Mouse (Mus musculus) splenic B cell, adult 2 months (primary cell): ENCODE measurements around the gene Zyx.

Experiments
- DNase-seq: peaks from one replicate; pipeline ENCODE4 v3.0.0-alpha.2; 2011; ENCODE audit warnings: low read depth, low spot score
- H3K27me3 ChIP-seq: 2 replicates; pipeline ENCODE4 v1.6.1; 2012; ENCODE audit warnings: mild to moderate bottlenecking, low read length, moderate library complexity, mixed read lengths; ENCODE audit not compliant: control insufficient read depth, poor library complexity, insufficient read depth, severe bottlenecking
- H3K36me3 ChIP-seq: 2 replicates; pipeline ENCODE4 v1.6.1; 2012; ENCODE audit warnings: mild to moderate bottlenecking, low read length, moderate library complexity, mixed read lengths; ENCODE audit not compliant: control insufficient read depth, poor library complexity, insufficient read depth, severe bottlenecking

Gene Zyx

DNA sequence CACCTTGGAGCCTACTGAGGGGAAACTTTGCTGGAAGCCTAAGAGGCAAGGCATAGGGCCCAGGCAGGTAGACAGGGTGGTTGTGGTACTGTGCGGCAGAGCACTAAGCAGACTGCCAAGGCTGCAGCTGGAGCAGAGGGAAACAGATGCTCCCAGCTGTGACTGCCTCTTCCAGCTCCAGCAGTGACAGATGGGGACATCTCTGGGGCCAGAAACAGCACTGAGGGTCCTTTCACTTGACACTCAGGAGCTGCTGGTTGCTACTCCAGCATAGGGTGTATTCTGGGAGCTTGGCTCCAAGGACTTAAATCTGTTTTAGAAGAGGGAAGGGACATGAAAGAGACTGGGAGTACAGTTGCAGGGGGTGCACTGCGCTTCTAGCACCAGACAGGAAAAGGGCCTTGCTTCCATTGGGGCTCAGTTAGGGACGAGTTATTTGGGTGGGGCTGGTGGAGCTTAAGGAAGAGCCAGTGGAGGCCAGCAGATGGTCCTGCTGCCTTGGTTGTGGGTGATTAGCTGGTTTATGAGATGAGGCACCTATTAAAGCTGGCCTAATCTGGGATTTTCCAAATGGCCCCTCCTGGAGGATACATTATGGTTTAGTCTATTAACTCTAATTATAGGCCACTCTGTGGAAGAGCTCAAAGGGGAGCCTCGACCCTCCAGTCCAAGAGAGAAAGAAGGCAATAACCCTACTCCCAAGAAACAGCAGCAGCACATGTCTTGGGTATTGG lies 21.4 kb downstream of the Zyx start:
- DNase-seq: no peak
- no peaks in the 10 kb centered on the region for H3K27me3 ChIP-seq
- no peaks in the 10 kb centered on the region for H3K36me3 ChIP-seq

DNA sequence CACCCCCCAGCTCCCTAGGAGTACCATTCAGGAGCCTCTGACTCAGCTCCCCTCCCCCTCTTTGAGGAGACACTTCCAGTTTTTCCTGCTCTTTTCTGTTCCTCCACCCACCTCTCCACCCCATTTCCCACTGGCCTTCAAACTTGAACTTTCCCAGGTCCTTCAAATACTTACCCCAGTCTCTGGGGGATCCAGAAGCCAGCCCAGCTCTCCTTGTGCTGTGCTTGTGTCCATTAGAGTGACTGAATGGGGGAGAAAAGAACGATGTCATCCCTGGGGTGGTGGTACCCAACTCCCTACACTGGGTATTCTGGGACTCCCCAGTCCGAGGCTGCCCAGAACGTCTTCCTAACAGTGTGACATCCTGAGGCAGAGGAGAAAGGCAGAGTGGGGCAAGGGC lies 22.6 kb downstream of the Zyx start:
- no peak for DNase-seq
- no peaks in the 10 kb centered on the region for H3K27me3 ChIP-seq
- no peaks in the 10 kb centered on the region for H3K36me3 ChIP-seq

DNA sequence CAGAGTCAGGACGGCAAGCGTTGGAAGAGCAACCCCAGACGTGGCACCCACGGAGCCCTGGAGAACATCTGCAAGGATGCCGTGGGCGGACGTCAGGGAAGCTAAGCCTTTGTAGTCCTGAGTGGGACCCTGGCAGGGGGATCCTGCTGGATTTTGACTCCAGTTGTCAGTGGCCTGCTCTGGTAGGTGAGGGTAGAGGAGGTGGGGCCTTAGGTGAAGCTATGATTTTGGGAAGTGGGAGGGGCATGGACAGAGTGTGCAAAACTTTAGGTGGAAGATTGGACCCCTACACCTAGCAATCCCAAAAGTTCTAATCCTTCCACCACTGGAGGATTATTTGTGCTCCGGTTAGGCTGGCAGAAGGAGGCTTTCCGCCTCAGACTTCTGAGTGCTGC lies 23.0 kb downstream of the Zyx start:
- Histone ChIP-seq H3K36me3 (no peaks in the 10 kb centered on the region), H3K27me3 (no peaks in the 10 kb centered on the region)
- DNase-seq: no peak

DNA sequence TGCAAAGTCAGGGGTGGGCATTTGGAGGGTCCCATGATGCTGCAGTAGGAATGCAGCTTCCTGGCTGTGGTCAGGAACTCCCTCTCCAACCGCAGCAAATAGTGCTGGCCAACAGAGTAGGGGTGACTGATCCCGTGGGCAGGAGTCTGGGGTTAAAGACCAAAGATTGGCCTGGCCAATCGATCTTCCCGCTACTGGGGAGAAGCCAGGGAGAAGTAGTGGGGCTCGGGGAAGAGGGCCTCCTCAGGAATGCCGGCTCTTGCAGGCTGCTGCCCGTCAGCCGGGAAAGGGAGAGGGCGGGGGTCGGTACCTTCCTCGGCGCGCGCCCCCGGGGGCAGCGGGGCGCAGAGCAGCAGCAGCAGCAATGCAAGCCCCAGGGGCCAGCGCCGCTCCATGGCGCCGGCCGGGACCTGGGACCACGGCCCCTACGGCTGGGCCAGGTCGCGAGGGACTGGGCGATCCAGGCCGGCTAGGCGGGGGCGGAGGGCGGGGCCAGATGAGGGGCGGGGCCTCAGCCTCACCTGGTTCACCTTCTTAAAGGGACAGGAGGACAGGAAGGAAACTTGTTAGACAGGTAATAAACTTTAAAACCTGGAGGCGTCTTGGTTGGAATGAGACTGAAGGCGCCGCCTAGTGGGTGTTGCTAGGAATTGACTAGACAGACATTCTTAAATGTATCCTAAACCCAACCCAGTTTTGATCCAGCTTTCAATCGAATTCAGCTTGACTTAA lies 23.6 kb downstream of the Zyx start, which contains the start of gene Epha1:
Gene Epha1, minus strand, starts transcription at position 453 of the 732 bp plus-strand sequence.
- Histone ChIP-seq H3K36me3 (no peaks in the 10 kb centered on the region), H3K27me3 (no peaks in the 10 kb centered on the region)
- DNase-seq: peak; percentile 73

DNA sequence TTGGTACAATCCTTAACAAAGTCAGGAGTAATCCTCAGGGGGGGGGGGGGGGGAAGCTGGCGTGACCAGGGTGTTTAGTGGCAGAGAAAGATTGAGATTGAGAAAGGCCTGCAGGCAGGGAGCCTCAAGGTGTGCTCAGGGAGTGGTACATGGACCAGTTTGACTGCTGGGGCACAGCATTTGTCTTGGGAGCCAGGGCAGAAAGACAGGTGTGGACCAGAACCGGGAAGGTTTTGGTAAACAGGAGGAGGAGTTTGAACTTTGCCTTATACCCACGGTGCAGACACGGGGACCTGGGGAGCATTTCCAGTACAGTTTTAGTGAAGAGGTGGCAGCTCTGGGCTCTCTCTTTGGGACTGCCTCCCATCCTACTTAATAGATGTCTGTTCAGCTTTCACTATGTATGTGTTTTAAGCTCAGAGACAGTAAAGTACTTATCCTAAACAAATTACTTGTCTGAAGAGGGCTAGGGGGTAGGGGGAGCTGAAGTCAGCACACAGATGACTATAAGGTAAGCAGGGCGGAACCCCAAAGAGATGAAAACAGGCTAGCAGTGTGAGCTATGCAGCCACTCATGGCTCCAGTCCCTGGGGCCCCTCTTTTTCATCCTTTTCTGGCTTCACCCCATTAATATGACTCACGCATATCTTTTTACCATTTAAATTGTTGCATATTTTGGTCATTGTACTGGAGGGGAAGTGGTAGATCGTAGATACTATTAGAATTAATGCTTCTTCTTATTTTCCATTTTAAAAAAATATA lies 24.4 kb downstream of the Zyx start:
- Histone ChIP-seq H3K36me3 (no peaks in the 10 kb centered on the region), H3K27me3 (no peaks in the 10 kb centered on the region)
- no peak for DNase-seq

DNA sequence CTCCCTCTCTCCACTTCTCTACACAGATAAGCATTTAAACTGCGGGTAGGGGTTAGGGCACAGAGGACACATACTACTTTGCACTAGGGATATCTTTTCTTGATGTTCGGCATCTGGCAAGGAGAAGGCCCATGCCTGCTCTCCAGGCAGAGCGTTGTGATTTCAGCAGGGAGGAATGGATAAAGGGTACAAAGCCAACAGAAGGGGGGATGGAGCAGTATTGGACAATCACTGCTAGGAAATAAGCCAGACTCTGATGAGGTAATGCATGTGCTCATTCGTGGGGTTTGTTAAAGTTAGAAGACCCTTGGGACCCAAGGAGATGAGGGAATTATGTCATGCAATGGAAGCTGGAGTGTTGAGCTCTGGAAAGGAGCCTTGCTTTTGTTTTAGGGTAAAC lies 25.3 kb downstream of the Zyx start:
- DNase-seq: no peak
- Histone ChIP-seq H3K36me3 (no peaks in the 10 kb centered on the region), H3K27me3 (no peaks in the 10 kb centered on the region)

DNA sequence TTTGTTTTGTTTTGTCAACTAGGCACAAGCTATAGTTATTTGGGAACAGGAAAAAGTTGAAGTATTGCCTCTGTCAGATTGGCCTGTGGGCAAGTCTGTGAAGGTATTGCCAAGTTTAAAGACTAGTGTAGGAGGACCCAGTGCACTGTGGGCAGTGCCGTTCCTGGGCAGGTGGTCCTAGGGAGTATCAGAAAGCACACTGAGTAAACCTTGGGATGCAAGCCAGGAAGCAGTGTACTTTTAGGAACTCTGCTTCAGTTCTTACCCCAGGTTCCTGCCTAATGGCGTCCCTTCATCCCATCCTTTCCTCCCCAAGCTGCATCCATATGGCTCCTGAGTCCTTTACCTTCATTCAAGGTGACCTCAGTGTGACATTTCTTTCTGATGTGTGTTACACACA lies 25.7 kb downstream of the Zyx start:
- DNase-seq: no peak
- Histone ChIP-seq H3K36me3 (no peaks in the 10 kb centered on the region), H3K27me3 (no peaks in the 10 kb centered on the region)

DNA sequence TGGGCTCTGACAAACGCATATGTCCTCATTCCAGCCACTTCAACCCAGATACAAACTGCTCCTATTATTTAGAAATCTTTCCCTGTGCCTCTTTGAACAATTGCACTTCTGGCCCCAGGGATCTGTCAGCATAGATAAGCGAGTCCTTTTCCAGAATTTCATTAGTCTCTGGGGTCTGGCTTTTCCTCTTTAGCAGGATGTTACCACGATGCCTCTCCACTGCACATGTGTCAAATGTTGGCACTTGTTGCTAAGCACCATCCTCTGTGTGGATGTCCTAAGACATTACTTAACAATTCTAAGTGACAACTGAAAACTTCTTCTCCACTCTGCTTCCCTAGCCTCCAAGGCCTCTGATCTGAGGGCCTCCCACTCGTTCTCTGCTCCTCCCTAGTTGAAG lies 26.6 kb downstream of the Zyx start:
- no peaks in the 10 kb centered on the region for H3K36me3 ChIP-seq
- DNase-seq: no peak
- no peaks in the 10 kb centered on the region for H3K27me3 ChIP-seq

DNA sequence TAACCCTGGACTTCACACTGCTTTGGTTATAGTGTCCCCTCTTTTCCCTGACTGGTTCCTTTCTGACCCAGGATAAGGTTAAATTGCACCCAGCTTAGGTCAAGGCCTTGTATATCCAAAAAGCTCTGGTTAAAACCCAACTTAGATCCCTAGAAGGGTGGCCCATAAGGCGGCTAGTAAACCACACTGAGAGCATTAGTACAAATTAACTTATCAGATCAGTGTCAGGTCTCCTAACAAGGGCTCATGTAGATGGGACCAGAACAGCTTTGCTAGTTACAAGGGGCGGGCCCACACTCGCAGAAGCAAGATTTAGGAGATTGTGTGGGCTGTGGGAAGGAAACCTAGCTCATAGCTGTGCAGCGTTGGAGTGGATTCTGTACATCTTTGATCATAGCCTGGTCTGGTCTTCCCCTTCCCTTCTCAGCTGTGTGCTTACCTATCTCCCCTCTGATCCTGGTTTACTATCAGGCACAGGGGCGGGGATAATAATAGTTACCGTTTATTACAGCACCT lies 27.1 kb downstream of the Zyx start:
- DNase-seq: no peak
- no peaks in the 10 kb centered on the region for H3K27me3 ChIP-seq

DNA sequence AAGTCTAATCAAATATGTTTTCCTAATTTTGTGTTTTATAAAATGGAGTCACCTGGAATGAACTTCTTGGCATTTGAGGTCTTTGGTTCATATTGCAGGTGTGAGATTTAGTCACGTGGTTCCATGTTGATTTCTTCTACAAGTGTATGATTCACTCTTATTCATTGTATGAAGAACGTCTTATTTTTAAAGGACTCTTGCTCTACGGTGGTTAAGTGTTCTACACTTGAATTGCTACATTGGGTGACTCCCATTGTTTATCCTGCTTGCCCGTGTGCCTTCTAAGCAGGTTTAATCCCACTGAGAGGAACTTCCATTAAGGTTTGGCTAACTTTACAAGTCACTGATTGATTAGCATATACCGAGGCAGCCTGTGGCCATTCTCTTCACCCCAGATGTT lies 27.9 kb downstream of the Zyx start:
- H3K36me3 ChIP-seq: no peaks in the 10 kb centered on the region
- no peak for DNase-seq

More for the DNA sequence above, 27.1 kb downstream of the Zyx start:
- H3K36me3 ChIP-seq: no peaks in the 10 kb centered on the region

DNA sequence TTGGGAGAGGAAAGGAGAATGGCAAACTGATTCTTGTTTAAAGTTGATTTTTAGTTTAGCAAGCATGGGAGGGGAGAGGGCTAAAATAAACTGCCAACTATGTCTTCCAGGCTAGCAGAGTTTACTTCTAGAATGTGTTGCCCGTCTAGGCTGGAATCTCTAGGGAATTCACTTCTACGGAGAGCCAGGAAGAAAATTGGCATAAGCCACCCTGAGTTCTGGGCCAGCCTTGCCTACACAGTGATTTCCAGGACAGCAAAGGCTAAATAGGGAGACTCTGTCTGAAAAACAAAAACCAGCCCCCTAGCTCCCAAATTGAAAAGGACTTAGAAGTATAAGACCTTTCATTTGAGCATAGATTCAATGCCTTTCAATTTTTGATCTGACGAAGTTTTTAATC lies 30.1 kb downstream of the Zyx start:
- no peak for DNase-seq
- Histone ChIP-seq H3K27me3 (no peaks in the 10 kb centered on the region), H3K36me3 (no peaks in the 10 kb centered on the region)

More for the DNA sequence above, 27.9 kb downstream of the Zyx start:
- no peaks in the 10 kb centered on the region for H3K27me3 ChIP-seq

DNA sequence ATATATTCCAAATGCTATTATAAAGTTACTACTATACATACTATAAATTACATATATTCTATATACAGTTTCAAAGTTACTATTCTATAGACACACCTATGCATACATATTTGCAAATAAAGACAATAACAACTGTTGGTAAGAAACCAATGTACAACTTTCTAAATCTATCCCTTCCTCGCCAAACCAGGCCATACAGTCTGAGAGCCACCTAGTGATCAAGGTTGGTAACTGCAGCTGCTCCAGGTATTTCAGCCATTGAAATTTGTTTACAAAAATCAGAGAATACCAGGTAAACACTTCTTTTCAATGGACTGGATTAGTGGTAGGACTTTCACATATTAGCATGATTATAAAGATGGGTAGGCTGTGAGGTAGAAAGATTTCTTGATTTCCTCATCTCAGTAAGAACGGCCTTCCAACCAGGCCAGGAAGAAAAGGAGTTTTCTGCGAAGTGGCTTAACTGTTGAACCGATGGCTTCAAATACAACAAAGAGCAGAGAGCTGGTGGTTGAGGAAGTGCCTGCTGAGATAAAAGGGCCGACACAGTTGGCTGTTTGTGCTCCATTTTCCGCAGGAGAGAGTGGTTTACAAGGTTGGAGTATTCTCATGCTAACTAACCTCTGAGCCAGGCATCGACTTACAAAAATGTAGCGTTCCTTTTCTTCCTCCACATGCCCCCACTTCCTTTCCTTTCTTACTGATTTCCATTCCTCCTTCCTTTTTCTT lies 31.1 kb downstream of the Zyx start:
- Histone ChIP-seq H3K36me3 (no peaks in the 10 kb centered on the region), H3K27me3 (no peaks in the 10 kb centered on the region)
- peak; percentile 64 for DNase-seq

DNA sequence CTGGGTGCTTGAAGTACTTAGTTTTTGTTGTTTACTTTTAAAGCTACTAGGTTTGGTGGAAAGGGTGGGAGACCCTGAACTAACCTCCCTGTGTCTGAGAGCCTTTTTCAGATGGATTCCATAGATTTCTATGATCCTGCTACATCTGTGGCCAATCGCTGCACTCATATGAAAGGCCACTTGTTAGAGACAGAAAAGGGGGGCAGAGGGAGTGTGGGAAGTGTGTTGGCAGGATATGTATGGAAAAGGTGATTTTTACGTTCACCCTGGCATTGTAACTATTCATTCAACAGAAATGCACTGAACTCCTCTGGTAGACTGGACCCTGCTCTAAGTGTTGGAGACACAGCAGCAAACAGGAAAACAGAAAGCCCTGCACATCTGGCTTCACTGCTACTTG lies 31.8 kb downstream of the Zyx start:
- H3K27me3 ChIP-seq: no peaks in the 10 kb centered on the region
- no peak for DNase-seq
- H3K36me3 ChIP-seq: no peaks in the 10 kb centered on the region

DNA sequence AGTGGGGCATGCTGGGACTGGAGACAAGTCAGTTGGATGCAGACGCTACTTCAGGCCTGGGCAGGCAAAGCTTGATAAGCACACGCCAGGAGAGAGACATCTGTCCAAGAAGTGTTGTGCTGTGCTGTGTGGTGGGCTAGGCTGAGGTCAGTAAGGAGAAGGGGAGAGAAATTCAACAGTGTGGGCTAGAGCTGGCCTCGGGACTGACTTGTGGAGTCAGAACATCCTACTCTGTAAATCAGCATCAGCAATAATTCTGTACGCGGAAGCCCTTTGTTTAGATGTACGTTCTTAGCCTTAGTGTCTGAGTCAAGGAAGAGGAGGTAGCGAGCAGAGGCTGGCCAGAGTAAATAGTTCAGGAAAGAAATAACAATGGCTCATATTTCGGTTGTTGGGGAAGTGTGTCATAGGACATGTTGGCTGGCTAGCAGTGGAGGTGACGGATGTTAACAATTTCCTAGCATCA lies 32.5 kb downstream of the Zyx start:
- DNase-seq: no peak
- Histone ChIP-seq H3K36me3 (no peaks in the 10 kb centered on the region), H3K27me3 (no peaks in the 10 kb centered on the region)
